Mouse (Mus musculus) gastrocnemius, postnatal 4 days (tissue): ENCODE data around the gene Ciz1. TPM values are rescaled to one million over a fixed set of nuclear protein-coding genes. Genes with fewer than 3 reads are reported as not detected.
A peak's percentile ranks its signal among the peaks of the same experiment; 100 is the strongest.

Source experiments
- DNase-seq, 2 experiments: peaks; one replicate each; pipeline ENCODE4 v3.0.0; 2021 to 2022; ENCODE audit warnings: low spot score in 2 of 2, mixed read lengths in 2 of 2
- total RNA-seq, 2 experiments: library from RNA; stranded (reverse); gene quantifications; 2 replicates each; pipeline ENCODE4 v1.2.3; 2021

The Ciz1 gene
- total RNA-seq, 2 experiments from 2014 or later, result 53.4 to 60.4 TPM

DNA sequence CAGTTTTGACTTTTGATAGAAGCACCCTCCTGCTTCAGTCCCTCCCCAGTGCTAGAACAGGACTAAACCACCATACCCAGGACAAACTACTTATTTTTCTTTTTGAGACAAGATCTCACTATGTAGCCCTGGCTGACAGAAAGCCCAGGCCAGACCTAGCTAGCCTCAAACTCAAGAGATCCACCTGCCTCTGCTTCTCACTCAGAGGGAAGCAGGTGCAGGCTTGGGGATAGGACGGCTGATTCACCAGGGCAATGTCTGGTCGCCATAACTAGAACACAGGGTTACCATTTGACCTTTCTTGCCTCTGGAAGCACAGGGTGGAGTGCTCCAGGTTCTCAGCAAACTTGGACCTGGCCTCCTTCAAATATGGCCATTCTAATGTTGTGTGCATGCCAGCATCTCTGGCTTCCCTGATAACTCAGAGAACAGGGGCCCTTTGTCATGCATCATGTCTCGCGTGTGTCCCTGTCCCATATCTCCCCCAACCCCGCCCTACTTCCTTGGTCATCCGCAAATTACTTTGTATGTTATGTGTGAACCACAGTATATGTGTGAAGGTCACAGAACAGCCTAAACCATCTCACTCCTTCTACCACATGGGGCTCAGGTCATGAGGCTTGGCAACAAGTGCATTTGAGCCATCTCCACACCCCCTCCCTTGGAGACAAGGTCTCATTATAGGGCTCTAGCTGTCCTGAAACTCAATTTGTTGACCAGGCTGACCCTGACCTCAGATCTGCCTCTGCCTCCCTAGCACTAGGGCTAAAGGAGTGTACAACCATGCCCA, 60.8 kb downstream of the Ciz1 start:
- no peak for DNase-seq

DNA sequence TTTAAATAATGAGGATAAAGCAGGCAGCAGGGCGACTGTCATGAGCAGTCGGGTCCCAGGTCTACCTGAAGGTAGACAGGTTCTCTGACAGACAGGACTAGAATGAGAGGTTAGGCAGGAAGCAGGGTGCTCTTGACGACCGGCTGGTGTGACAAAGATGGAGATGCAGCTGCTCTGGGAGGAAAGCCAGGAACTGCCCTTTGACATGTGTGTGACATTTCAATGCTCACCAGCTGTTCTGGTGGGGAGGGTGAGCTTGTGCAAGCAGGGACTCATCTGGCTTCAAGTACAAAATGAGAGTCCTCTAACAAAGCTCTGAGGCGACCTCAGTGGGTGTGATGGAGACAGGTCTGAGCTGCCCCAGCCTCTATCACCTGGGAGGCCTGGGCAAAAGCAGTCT, 61.8 kb downstream of the Ciz1 start:
- DNase-seq, result peak in 1 of 2 experiments; percentile 42

DNA sequence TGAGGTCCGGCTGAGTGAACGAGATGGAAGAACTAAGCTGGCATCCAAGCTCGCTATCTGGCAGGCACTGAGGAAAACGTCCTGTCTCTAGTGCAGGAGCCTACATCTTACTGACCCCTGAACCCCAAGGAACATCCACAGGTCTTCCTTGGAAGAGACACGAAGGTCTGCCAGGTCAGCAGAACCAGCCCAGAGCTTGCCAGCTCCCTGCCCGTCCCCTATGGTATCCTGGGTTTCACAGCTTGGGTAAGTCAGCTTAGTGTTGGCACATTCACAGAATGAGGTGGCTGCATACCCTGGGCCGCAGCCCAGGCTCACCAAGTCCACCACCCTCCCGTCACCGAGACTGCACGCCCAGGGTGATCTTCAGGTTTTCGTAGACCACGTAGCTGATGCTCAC, 63.7 kb downstream of the Ciz1 start:
- DNase-seq, result no peak

DNA sequence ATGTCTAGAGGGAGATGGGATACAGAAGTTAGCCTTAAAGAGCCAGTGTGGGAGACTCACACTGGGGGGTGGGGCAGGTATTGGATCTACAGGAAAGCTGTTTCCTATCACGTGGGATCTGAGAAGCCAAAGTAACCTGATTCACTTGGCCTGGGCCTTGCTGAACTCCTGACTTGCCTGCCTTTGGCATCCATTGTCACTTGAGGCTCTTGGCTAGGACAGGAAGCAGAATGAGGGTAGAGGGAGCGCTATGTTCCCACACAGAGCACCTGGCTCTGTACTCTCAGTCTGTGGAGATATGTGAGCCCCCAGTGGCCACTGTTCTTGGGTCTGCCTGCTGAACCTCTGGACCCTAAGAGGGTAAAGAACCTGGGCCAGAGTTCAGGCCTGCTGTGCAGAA, 64.4 kb downstream of the Ciz1 start:
- DNase-seq, result no peak

DNA sequence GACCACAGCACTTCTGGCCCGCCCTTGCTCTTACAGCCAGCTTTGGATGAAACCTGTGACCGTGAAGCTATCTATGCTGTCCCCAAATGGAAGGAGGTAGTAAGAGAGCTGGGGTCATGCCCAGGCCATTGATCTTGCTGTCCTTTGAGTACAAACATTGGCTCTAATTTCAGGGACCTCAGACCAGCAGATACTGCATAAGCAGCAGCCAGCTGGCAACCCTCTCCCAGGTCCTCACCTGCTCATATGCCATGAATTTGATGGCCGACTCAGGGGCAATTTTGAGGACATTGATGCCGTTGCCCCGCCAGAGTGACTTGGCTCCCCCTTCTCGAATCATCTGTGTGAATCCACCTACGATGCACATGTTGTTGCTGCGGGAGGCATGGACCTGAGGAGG, 65.4 kb downstream of the Ciz1 start:
- no peak for DNase-seq

DNA sequence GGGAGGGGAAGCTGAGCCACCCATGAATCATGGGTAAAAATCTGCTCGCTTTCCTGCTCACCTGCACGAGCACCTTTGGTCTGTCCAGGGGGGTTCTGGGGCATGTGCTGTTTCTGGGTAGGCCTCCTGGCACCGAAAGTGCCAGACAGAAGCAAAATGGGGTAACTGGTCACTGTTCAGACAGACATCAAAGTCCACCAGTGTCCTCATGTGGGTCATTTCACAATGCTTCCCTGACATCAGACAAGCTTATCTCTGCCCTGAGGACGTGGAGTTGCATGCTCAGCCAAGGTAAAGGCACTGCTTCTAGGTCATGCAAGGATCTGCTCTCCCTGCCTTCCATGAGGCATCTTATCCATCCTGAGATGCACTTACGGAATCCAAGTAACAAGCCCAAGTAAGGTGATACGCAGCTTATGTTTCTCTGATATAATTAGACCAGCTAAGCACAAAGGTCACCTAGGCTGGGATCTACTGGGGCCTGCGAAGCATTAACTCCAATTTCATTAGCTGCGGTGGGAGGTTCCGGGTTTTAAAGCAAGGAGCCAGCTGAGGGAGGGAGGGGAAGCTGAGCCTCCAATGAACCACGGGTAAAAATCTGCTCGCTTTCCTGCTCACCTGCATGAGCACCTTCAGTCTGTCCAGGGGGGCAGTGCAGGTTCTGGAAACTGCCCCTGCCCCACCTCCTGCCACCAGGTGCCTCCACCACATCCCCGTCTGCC, 66.5 kb downstream of the Ciz1 start:
- DNase-seq, result no peak

DNA sequence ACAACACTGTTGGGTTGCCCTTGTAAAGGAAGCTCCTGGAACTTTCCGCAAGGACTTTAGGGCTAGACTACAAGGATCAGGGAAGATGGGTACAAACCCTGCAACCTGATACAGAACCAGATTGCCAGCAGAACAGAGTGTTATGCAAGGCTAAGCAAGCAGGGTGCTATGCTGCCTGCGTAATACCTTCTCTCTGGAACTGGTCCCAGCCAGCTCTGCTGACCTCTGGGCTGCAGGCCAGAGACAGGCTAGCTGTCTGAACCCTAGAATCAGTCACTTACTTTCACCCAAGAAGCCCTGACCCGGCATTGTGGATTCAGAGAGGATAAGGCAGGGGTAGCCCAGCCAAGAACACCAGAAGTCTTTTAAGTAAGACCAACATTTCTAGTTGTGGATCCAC, 67.2 kb downstream of the Ciz1 start:
- no peak for DNase-seq

DNA sequence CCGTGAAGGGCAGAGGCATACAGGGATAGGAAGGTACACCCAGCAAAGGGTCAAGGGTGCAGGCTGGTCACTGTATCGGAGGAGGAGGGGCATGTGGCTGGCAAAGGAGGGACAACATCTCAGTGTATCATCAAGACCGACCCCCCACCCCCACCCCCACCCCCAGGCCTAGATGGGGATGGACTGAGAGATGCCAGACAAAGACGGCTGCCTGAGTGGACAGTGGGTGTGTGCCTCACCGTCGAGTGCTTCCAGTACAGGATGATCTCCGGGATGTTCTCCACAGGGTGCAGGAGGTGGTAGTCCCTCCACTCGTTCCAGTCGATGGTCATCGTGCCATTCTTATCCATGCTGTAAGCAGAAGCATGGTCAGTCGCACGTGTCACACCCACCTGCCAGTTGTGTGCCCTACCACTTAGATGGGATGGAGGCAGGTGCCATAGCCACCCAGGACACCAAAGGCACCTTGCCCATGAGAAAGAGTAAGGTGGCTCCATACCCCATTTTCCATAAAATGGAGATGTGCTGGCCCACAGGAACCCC, 68.0 kb downstream of the Ciz1 start:
- no peak for DNase-seq

DNA sequence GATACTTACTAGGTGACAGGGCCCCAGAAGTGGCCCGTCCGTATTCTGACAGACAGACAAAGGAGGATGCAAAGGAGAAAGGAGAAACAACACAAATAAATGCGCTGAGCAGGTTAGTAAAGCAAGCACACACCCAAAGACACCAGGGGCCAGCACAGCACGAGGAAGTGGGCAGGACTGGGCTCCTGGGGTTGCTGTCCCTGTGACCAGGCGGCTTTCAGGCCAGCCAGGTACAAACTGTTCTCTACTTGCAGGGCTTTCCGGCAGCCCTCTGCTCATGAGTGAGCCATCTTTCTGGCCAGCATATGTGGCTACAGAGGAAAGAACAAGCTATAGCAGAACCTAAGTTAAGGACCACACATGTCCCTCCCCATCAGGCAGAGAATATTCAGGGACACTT, 68.5 kb downstream of the Ciz1 start:
- no peak for DNase-seq

DNA sequence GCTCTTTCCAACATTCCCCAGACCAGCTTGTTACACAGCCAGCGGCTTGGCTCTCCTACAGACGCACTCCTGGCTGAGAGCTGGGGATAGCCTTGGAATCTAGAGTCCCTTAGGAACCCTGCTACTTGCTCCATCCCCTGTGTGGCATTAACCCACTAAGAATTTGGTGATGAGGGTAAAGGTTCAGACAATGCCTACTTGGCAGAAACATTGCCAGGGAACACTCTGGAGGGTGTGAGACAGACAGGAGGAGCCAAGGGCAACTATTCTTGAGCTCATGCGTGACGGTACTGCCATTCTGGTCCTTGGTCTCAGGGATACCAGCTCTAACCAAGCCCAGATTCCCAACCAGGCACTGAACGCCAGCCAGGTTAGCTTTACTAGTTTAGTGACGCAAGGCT, 69.7 kb downstream of the Ciz1 start:
- DNase-seq, result no peak

DNA sequence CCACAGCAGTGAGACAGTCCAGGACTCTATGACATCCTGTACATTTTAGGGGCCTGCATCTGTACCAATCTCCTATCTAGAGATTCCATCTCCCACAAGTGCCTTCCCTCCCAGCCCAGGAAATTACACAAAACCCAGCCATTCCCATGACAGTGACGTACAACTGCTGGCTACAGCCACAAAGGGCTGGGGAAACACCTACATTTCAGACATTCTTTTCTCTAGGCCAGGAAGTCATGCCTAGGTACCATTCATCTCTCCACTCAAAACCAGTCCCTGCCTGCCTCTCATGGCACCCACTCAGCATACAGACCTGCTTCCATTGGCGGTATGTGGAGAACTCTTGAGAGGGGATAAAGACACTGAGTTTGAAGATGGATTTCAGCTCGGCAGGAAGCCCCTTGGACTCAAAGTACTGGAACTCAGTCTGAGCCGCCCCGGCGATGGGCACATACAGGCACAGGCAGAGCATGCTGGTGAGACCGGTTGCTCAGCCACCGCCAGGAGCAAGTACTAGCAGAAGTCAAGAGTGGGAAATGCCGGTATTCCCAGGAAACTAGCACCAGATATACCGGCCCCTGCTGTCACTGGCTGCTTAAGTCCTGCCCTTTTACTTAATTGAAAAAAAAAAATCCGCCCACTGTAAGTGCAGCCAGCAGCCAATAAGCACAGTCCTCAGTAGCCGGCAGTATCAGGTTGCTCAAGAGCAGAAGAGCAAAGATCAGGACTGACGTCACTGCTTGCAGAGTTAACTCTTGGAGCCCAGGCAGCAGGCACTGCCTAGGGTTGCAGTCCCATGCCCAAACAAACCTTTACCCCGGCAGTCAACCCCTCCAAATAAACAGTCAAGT, 71.6 kb downstream of the Ciz1 start:
- peak in 1 of 2 experiments; percentile 63 for DNase-seq

DNA sequence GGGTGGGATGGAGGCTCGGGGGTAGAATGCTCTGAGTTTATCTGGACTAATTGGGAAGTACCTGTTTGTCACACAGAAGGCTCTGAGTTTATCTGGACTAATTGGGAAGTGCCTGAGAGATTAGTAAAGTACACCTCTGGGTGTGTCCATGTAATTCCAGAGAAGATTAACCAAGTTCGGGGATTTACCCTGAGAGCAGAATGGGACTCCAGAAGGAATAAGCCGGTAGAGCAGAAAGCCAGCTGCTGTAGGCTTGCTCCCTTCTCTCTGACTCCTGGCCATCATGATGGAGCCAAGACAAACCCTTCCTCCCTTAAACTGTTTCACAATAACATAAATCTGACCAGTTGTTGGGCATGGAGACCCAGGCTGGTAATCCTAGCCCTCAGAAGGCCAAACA, 72.7 kb downstream of the Ciz1 start:
- DNase-seq, result no peak

DNA sequence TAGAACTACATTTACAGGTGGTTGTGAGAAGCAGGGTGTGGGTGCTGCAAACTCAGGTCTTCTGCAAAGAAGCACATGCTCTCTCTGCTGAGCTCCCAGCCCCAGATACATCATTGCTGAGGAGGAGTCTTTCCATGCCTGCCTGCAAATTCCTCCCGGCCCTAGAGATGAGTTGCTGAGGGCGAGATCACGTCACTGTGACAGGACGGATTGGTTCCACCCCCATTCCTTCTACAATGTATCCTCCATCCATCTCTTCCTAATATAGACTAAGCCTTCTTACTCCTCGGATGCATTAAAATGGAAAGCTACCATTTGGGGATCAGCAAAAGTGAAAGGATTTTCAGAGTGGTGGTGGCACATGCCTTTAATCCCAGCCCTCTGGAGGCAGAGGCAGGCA, 73.4 kb downstream of the Ciz1 start:
- no peak for DNase-seq

DNA sequence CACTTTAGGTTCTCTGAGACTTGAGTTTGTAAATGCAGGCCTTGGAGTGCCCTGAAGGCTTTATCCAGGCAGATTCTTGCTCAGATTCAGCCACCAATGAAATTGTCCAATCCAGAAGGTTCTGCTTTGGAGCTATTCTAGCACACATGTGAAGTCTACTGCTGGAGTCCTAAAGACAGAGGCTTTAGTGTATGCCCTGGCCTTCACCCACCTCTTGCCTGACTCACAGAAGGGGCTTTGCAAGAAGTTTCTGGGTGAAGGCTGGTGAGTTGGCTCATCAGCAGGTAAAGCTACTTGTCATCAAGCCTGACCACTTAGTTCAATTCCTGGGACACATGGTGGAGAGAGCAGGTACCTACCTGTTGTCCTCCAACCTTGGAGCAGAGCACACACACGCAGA, 74.0 kb downstream of the Ciz1 start:
- DNase-seq, result no peak

DNA sequence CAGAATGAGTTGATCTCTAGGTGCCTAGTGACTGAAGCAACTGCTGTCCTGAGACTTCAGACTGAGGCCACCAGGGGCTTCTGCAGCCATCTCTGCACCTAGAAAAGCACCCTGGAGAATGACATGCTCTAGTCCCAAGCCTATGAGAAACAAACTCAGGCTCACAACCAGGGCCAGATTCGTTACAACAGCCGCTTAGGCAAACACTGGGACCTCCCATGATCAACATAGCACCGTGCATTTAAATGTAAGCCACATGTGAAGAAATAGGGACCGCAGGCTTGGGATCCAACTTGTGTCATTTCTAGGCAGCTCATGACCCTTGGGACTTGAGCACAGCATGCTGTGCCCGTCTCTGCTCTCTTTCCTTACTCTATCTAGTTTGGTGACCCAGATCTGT, 75.6 kb downstream of the Ciz1 start:
- DNase-seq, result no peak

DNA sequence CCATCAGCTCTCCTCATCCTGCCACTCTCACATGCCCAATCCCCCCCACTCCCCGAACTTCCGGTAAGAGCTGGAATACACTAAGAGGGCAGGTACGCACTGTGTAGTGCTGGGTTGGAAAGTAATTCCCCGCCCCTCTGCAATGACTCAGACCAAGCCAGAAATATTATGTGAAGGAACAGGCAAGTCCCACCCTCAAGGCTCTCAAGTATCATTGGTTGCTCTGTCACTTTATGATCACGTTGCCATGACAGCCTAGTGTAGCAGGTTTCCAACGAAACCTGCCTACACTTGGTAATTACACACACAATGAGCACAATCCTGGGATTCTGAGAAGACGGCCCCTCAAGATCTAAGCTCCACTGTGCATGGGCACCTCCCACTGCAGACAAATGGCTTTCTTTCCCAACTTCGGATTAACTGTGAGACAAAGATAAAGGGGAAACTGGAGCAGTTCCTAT, 76.2 kb downstream of the Ciz1 start:
- DNase-seq, result no peak

DNA sequence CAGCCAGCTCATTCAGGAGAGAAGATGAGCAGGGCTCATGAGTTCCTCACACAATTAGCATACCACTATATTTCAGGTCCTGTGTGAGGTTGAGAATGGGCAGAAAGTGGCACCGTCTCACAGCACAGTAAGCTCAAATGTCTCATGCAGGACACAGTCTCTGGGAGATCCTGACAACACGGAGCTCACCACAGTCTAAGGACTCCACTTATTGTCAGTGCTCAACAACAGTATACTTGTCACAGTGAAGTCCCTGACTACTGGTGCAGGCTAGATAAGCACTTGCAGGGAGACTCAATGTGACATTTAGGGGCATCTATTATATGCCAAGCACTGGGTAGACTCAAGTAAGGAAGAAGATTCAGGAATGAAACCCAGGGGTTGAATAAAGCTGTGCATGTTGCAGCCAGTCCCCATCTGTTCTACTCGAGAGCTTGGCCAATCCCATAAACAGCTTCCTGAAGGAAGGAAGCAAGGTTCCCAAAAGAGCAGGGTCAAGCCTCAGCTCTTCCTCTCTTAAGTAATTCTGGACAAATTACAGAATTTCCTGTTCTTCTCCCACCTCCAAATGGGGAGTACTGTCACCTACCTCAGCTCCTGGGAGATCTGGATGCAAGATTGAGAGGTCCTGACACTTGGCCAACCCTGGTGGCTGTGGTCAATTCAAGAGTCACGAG, 77.2 kb downstream of the Ciz1 start:
- DNase-seq, result no peak
